Mouse (Mus musculus) urinary bladder, postnatal 4 days (tissue): ENCODE results near the gene Smu1.

Experiments used
- DNase-seq, 2 experiments: peaks; one replicate each; pipeline ENCODE4 v3.0.0; 2021 to 2022; ENCODE audit warnings: low spot score in 2 of 2

Smu1 gene

GRCm38 (mm10) chr4:40757157-40757779 is 455 bp downstream of the Smu1 start:
- DNase-seq: no peak

- DNase-seq: no peak
These were observed 22.4 kb downstream of the Smu1 start for GRCm38 (mm10) chr4:40735351-40735750.

- DNase-seq: no peak
These were observed 26.5 kb downstream of the Smu1 start for GRCm38 (mm10) chr4:40731262-40731661.

- DNase-seq: no peak
These were observed 30.5 kb downstream of the Smu1 start for GRCm38 (mm10) chr4:40727247-40727646.

- DNase-seq: no peak
These were observed 32.2 kb downstream of the Smu1 start for GRCm38 (mm10) chr4:40725554-40725953.

GRCm38 (mm10) chr4:40725141-40725540 is 32.6 kb downstream of the Smu1 start:
- no peak for DNase-seq

GRCm38 (mm10) chr4:40722687-40723460 is 34.8 kb downstream of the Smu1 start:
- DNase-seq: peak; percentile 73 to 77

- peak; percentile 97 to 99 for DNase-seq
These were observed 35.6 kb downstream of the Smu1 start, which contains the start of gene Dnaja1 for GRCm38 (mm10) chr4:40722011-40722666. TSS of gene Dnaja1 (plus strand) at chr4:40722150.

GRCm38 (mm10) chr4:40720910-40721309 is 36.8 kb downstream of the Smu1 start:
- DNase-seq: no peak

- no peak for DNase-seq
These were observed 40.6 kb downstream of the Smu1 start for GRCm38 (mm10) chr4:40717141-40717540.

- DNase-seq: no peak
These were observed 53.9 kb downstream of the Smu1 start for GRCm38 (mm10) chr4:40703710-40704275.

- DNase-seq: peak; percentile 93 to 96
These were observed 54.7 kb downstream of the Smu1 start, which contains the start of gene Aptx for GRCm38 (mm10) chr4:40702797-40703709. TSS of gene Aptx (minus strand) at chr4:40703194.

GRCm38 (mm10) chr4:40701796-40702195 is 55.9 kb downstream of the Smu1 start:
- no peak for DNase-seq

- no peak for DNase-seq
These were observed 57.5 kb downstream of the Smu1 start for GRCm38 (mm10) chr4:40700216-40700615.

- no peak for DNase-seq
These were observed 60.7 kb downstream of the Smu1 start for GRCm38 (mm10) chr4:40697059-40697458.

GRCm38 (mm10) chr4:40691100-40691499 is 66.6 kb downstream of the Smu1 start:
- DNase-seq: no peak
